Mouse (Mus musculus): ENCODE data around the gene Rbbp4.

The Rbbp4 gene

GRCm38 (mm10) chr4:129353176-129353575, 18.0 kb upstream of the Rbbp4 start:
- DNase-seq (ENCODE audit: low read depth, low spot score): no peak

- DNase-seq (ENCODE audit: low read depth, low spot score): no peak
Measured at GRCm38 (mm10) chr4:129351111-129351510, 15.9 kb upstream of the Rbbp4 start.

- DNase-seq (ENCODE audit: low read depth, low spot score): peak; percentile 92
Measured at GRCm38 (mm10) chr4:129350644-129351043, 15.5 kb upstream of the Rbbp4 start.

GRCm38 (mm10) chr4:129346481-129347154, 11.4 kb upstream of the Rbbp4 start:
- DNase-seq (ENCODE audit: low read depth, low spot score): no peak

GRCm38 (mm10) chr4:129342705-129343104, 7.5 kb upstream of the Rbbp4 start:
- no peak for DNase-seq (ENCODE audit: low read depth, low spot score)

GRCm38 (mm10) chr4:129341888-129342287, 6.7 kb upstream of the Rbbp4 start:
- peak; percentile 41 for DNase-seq (ENCODE audit: low read depth, low spot score)

- no peak for DNase-seq (ENCODE audit: low read depth, low spot score)
Measured at GRCm38 (mm10) chr4:129339743-129340142, 4.6 kb upstream of the Rbbp4 start.

- peak; percentile 52 for DNase-seq (ENCODE audit: low read depth, low spot score)
Measured at GRCm38 (mm10) chr4:129336291-129336690, 1.1 kb upstream of the Rbbp4 start.

GRCm38 (mm10) chr4:129334677-129335215, 424 bp downstream of the Rbbp4 start:
- no peak for DNase-seq (ENCODE audit: low read depth, low spot score)

GRCm38 (mm10) chr4:129332846-129333245, 2.3 kb downstream of the Rbbp4 start:
- no peak for DNase-seq (ENCODE audit: low read depth, low spot score)

- DNase-seq (ENCODE audit: low read depth, low spot score): no peak
Measured at GRCm38 (mm10) chr4:129326191-129326590, 9.0 kb downstream of the Rbbp4 start.

GRCm38 (mm10) chr4:129324756-129325155, 10.4 kb downstream of the Rbbp4 start:
- DNase-seq (ENCODE audit: low read depth, low spot score): no peak

GRCm38 (mm10) chr4:129323491-129323890, 11.7 kb downstream of the Rbbp4 start:
- no peak for DNase-seq (ENCODE audit: low read depth, low spot score)

GRCm38 (mm10) chr4:129322042-129322441, 13.1 kb downstream of the Rbbp4 start:
- DNase-seq (ENCODE audit: low read depth, low spot score): no peak

- no peak for DNase-seq (ENCODE audit: low read depth, low spot score)
Measured at GRCm38 (mm10) chr4:129320876-129321275, 14.3 kb downstream of the Rbbp4 start.

GRCm38 (mm10) chr4:129313886-129314285, 21.3 kb downstream of the Rbbp4 start:
- DNase-seq (ENCODE audit: low read depth, low spot score): no peak

GRCm38 (mm10) chr4:129307936-129308335, 27.2 kb downstream of the Rbbp4 start:
- DNase-seq (ENCODE audit: low read depth, low spot score): no peak

- DNase-seq (ENCODE audit: low read depth, low spot score): no peak
Measured at GRCm38 (mm10) chr4:129304306-129304705, 30.9 kb downstream of the Rbbp4 start.

- no peak for DNase-seq (ENCODE audit: low read depth, low spot score)
Measured at GRCm38 (mm10) chr4:129303816-129304215, 31.4 kb downstream of the Rbbp4 start.

GRCm38 (mm10) chr4:129303401-129303800, 31.8 kb downstream of the Rbbp4 start:
- no peak for DNase-seq (ENCODE audit: low read depth, low spot score)

- no peak for DNase-seq (ENCODE audit: low read depth, low spot score)
Measured at GRCm38 (mm10) chr4:129299121-129299520, 36.0 kb downstream of the Rbbp4 start.

- no peak for DNase-seq (ENCODE audit: low read depth, low spot score)
Measured at GRCm38 (mm10) chr4:129297724-129298123, 37.4 kb downstream of the Rbbp4 start.

GRCm38 (mm10) chr4:129296066-129296465, 39.1 kb downstream of the Rbbp4 start:
- no peak for DNase-seq (ENCODE audit: low read depth, low spot score)

- no peak for DNase-seq (ENCODE audit: low read depth, low spot score)
Measured at GRCm38 (mm10) chr4:129295188-129295587, 40.0 kb downstream of the Rbbp4 start.

Data from CD4-positive, CD25-positive, alpha-beta regulatory T cell, adult 2 months (primary cell).